Mouse (Mus musculus): ENCODE measurements around the gene Stx12. TPM values are rescaled to one million over a fixed set of nuclear protein-coding genes. Genes with fewer than 3 reads are reported as not detected.
"Not testable (repeated sequence)": the region's sequence is repeated elsewhere in the genome, so short reads cannot be mapped to it uniquely, and the experiment has no call there.

Stx12 gene
- polyA plus RNA-seq (2014; fragmentation: Nextera tagmentation; extraction: Ambion mirVana), result 82.1 and 84.8 TPM in 2 replicates

- peak within 1 kb of the TSS; percentile 83 for H3K4me3 ChIP-seq (ENCODE audit: low read depth, low read length)
- peak within 1 kb of the TSS; percentile 80 for H3K27ac ChIP-seq (replicated peaks; ENCODE audit: low read depth, low read length)
- ATAC-seq (replicated peaks; ENCODE audit: insufficient number of reproducible peaks, low FRiP score, low TSS enrichment, low read depth) (peak; percentile 87), DNase-seq (ENCODE audit: low spot score) (peak; percentile 94)
- WGBS, result under 1% methylated on average over 71 of the region's 72 CpGs
- H3K4me2 ChIP-seq (ENCODE audit: low read depth, low read length), result peak within 1 kb of the TSS; percentile 87
- no peaks in the 10 kb centered on the region for H3K9me3 ChIP-seq (replicated peaks; ENCODE audit: control insufficient read depth, low read length)
- H3K27me3 ChIP-seq (ENCODE audit: control insufficient read depth, insufficient read depth, low read length), result no peaks in the 10 kb centered on the region
- no peaks in the 10 kb centered on the region for H3K36me3 ChIP-seq (replicated peaks; ENCODE audit: control insufficient read depth, insufficient read depth, low read depth, low read length)
- H3K9ac ChIP-seq (replicated peaks; ENCODE audit: low read length), result peak within 1 kb of the TSS; percentile 95
- H3K4me1 ChIP-seq (ENCODE audit: control insufficient read depth, insufficient read depth, low read length), result no peaks in the 10 kb centered on the region
Measured at GRCm38 (mm10) chr4:132884064-132884843, at the start of gene Stx12. Stx12 (minus strand) TSS chr4:132884509.

GRCm38 (mm10) chr4:132932752-132933404 is 48.6 kb upstream of the Stx12 start:
- DNase-seq (ENCODE audit: low spot score), result no peak
- Histone ChIP-seq H3K9ac (replicated peaks; ENCODE audit: low read length) (no peak overlapping the region), H3K9me3 (replicated peaks; ENCODE audit: control insufficient read depth, low read length) (no peaks in the 10 kb centered on the region), H3K36me3 (replicated peaks; ENCODE audit: control insufficient read depth, insufficient read depth, low read depth, low read length) (no peaks in the 10 kb centered on the region), H3K27ac (replicated peaks; ENCODE audit: low read depth, low read length) (no peak overlapping the region), H3K4me1 (ENCODE audit: control insufficient read depth, insufficient read depth, low read length) (no peaks in the 10 kb centered on the region; the same call in 1 of the 2 replicates), H3K4me2 (ENCODE audit: low read depth, low read length) (no peak overlapping the region), H3K4me3 (ENCODE audit: low read depth, low read length) (no peak overlapping the region), H3K27me3 (ENCODE audit: control insufficient read depth, insufficient read depth, low read length) (no peaks in the 10 kb centered on the region)
- WGBS, result 84% methylated on average over 4 of the region's 4 CpGs
- ATAC-seq (replicated peaks; ENCODE audit: insufficient number of reproducible peaks, low FRiP score, low TSS enrichment, low read depth), result no peak

- Histone ChIP-seq H3K4me2 (ENCODE audit: low read depth, low read length) (no peak overlapping the region), H3K27me3 (ENCODE audit: control insufficient read depth, insufficient read depth, low read length) (no peaks in the 10 kb centered on the region), H3K9me3 (replicated peaks; ENCODE audit: control insufficient read depth, low read length) (no peaks in the 10 kb centered on the region), H3K9ac (replicated peaks; ENCODE audit: low read length) (no peak overlapping the region), H3K27ac (replicated peaks; ENCODE audit: low read depth, low read length) (no peak overlapping the region), H3K4me1 (ENCODE audit: control insufficient read depth, insufficient read depth, low read length) (no peaks in the 10 kb centered on the region; the same call in 1 of the 2 replicates), H3K36me3 (replicated peaks; ENCODE audit: control insufficient read depth, insufficient read depth, low read depth, low read length) (no peaks in the 10 kb centered on the region), H3K4me3 (ENCODE audit: low read depth, low read length) (no peak overlapping the region)
- 8% methylated on average over 8 of the region's 8 CpGs for WGBS
- ATAC-seq (replicated peaks; ENCODE audit: insufficient number of reproducible peaks, low FRiP score, low TSS enrichment, low read depth) (no peak), DNase-seq (ENCODE audit: low spot score) (peak; percentile 82)
Measured at GRCm38 (mm10) chr4:132930784-132931183, 46.5 kb upstream of the Stx12 start.

- not testable (repeated sequence) for H3K9ac ChIP-seq (replicated peaks; ENCODE audit: low read length); H3K36me3 ChIP-seq (replicated peaks; ENCODE audit: control insufficient read depth, insufficient read depth, low read depth, low read length); H3K4me1 ChIP-seq (ENCODE audit: control insufficient read depth, insufficient read depth, low read length); ATAC-seq (replicated peaks; ENCODE audit: insufficient number of reproducible peaks, low FRiP score, low TSS enrichment, low read depth); H3K27ac ChIP-seq (replicated peaks; ENCODE audit: low read depth, low read length); H3K27me3 ChIP-seq (ENCODE audit: control insufficient read depth, insufficient read depth, low read length); H3K9me3 ChIP-seq (replicated peaks; ENCODE audit: control insufficient read depth, low read length); DNase-seq (ENCODE audit: low spot score); H3K4me2 ChIP-seq (ENCODE audit: low read depth, low read length); H3K4me3 ChIP-seq (ENCODE audit: low read depth, low read length)
- WGBS, result 63% methylated on average over 2 of the region's 2 CpGs
Measured at GRCm38 (mm10) chr4:132926520-132926919, 42.2 kb upstream of the Stx12 start.

- peak within 1 kb of the TSS; percentile 85 for H3K4me3 ChIP-seq (ENCODE audit: low read depth, low read length)
- WGBS, result 0% methylated on average over 51 of the region's 53 CpGs
- ATAC-seq (replicated peaks; ENCODE audit: insufficient number of reproducible peaks, low FRiP score, low TSS enrichment, low read depth), result peak; percentile 97
- peak within 1 kb of the TSS; percentile 56; the same call in 1 of the 2 replicates for H3K27ac ChIP-seq (replicated peaks; ENCODE audit: low read depth, low read length)
- peak within 1 kb of the TSS; percentile 71 for H3K4me2 ChIP-seq (ENCODE audit: low read depth, low read length)
- peak within 1 kb of the TSS; percentile 82 for H3K9ac ChIP-seq (replicated peaks; ENCODE audit: low read length)
- H3K9me3 ChIP-seq (replicated peaks; ENCODE audit: control insufficient read depth, low read length), result no peaks in the 10 kb centered on the region
- no peaks in the 10 kb centered on the region for H3K4me1 ChIP-seq (ENCODE audit: control insufficient read depth, insufficient read depth, low read length)
- DNase-seq (ENCODE audit: low spot score), result peak; percentile 100
- H3K36me3 ChIP-seq (replicated peaks; ENCODE audit: control insufficient read depth, insufficient read depth, low read depth, low read length), result no peaks in the 10 kb centered on the region; the same call in 1 of the 2 replicates
- H3K27me3 ChIP-seq (ENCODE audit: control insufficient read depth, insufficient read depth, low read length), result no peaks in the 10 kb centered on the region
Measured at GRCm38 (mm10) chr4:132922558-132923008, 38.3 kb upstream of the Stx12 start, which contains the start of gene Fam76a. Fam76a (minus strand) TSS chr4:132922558.

- ATAC-seq (replicated peaks; ENCODE audit: insufficient number of reproducible peaks, low FRiP score, low TSS enrichment, low read depth), result peak; percentile 76
- H3K4me3 ChIP-seq (ENCODE audit: low read depth, low read length), result peak overlapping the region; percentile 85
- H3K4me2 ChIP-seq (ENCODE audit: low read depth, low read length), result peak overlapping the region; percentile 69
- no peaks in the 10 kb centered on the region for H3K27me3 ChIP-seq (ENCODE audit: control insufficient read depth, insufficient read depth, low read length)
- H3K36me3 ChIP-seq (replicated peaks; ENCODE audit: control insufficient read depth, insufficient read depth, low read depth, low read length), result no peaks in the 10 kb centered on the region; the same call in 1 of the 2 replicates
- 0 out of 2 replicates have a peak overlapping the region, but pooled peaks have one; percentile 29 for H3K27ac ChIP-seq (replicated peaks; ENCODE audit: low read depth, low read length)
- H3K4me1 ChIP-seq (ENCODE audit: control insufficient read depth, insufficient read depth, low read length), result no peaks in the 10 kb centered on the region
- WGBS, result 0% methylated on average over 48 of the region's 50 CpGs
- peak overlapping the region; percentile 72 for H3K9ac ChIP-seq (replicated peaks; ENCODE audit: low read length)
- peak; percentile 50 for DNase-seq (ENCODE audit: low spot score)
- no peaks in the 10 kb centered on the region for H3K9me3 ChIP-seq (replicated peaks; ENCODE audit: control insufficient read depth, low read length)
Measured at GRCm38 (mm10) chr4:132922061-132922530, 37.8 kb upstream of the Stx12 start.

- 46% methylated on average over 12 of the region's 12 CpGs for WGBS
- H3K27ac ChIP-seq (replicated peaks; ENCODE audit: low read depth, low read length), result no peak overlapping the region
Measured at GRCm38 (mm10) chr4:132921488-132921887, 37.2 kb upstream of the Stx12 start.

More at GRCm38 (mm10) chr4:132921488-132921887, 37.2 kb upstream of the Stx12 start:
- Histone ChIP-seq H3K4me3 (ENCODE audit: low read depth, low read length) (peak overlapping the region; percentile 85), H3K36me3 (replicated peaks; ENCODE audit: control insufficient read depth, insufficient read depth, low read depth, low read length) (no peaks in the 10 kb centered on the region; the same call in 1 of the 2 replicates), H3K27me3 (ENCODE audit: control insufficient read depth, insufficient read depth, low read length) (no peaks in the 10 kb centered on the region), H3K4me1 (ENCODE audit: control insufficient read depth, insufficient read depth, low read length) (no peaks in the 10 kb centered on the region), H3K9me3 (replicated peaks; ENCODE audit: control insufficient read depth, low read length) (no peaks in the 10 kb centered on the region), H3K9ac (replicated peaks; ENCODE audit: low read length) (peak overlapping the region; percentile 72), H3K4me2 (ENCODE audit: low read depth, low read length) (peak overlapping the region; percentile 69)
- DNase-seq (ENCODE audit: low spot score), result no peak
- no peak for ATAC-seq (replicated peaks; ENCODE audit: insufficient number of reproducible peaks, low FRiP score, low TSS enrichment, low read depth)
